Mouse (Mus musculus): ENCODE data around the gene Prr5.

Gene Prr5

GRCm38 (mm10) chr15:84680545-84681454, 11.4 kb downstream of the Prr5 start:
- DNase-seq (ENCODE audit: low read depth, low spot score): peak; percentile 51

- DNase-seq (ENCODE audit: low read depth, low spot score): peak; percentile 15
Measured at GRCm38 (mm10) chr15:84681455-84682193, 12.2 kb downstream of the Prr5 start.

- DNase-seq (ENCODE audit: low read depth, low spot score): no peak
Measured at GRCm38 (mm10) chr15:84682206-84682605, 12.8 kb downstream of the Prr5 start.

GRCm38 (mm10) chr15:84682821-84683220, 13.4 kb downstream of the Prr5 start:
- DNase-seq (ENCODE audit: low read depth, low spot score): no peak

- peak; percentile 29 for DNase-seq (ENCODE audit: low read depth, low spot score)
Measured at GRCm38 (mm10) chr15:84684520-84684919, 15.1 kb downstream of the Prr5 start.

GRCm38 (mm10) chr15:84685417-84685816, 16.0 kb downstream of the Prr5 start:
- DNase-seq (ENCODE audit: low read depth, low spot score): peak; percentile 41

- DNase-seq (ENCODE audit: low read depth, low spot score): no peak
Measured at GRCm38 (mm10) chr15:84687904-84688303, 18.5 kb downstream of the Prr5 start.

- no peak for DNase-seq (ENCODE audit: low read depth, low spot score)
Measured at GRCm38 (mm10) chr15:84689356-84689755, 19.9 kb downstream of the Prr5 start.

- DNase-seq (ENCODE audit: low read depth, low spot score): no peak
Measured at GRCm38 (mm10) chr15:84691513-84691912, 22.1 kb downstream of the Prr5 start.

- DNase-seq (ENCODE audit: low read depth, low spot score): no peak
Measured at GRCm38 (mm10) chr15:84692645-84693044, 23.2 kb downstream of the Prr5 start.

GRCm38 (mm10) chr15:84696021-84696420, 26.6 kb downstream of the Prr5 start:
- no peak for DNase-seq (ENCODE audit: low read depth, low spot score)

- DNase-seq (ENCODE audit: low read depth, low spot score): no peak
Measured at GRCm38 (mm10) chr15:84697611-84698011, 28.2 kb downstream of the Prr5 start.

GRCm38 (mm10) chr15:84698189-84698588, 28.8 kb downstream of the Prr5 start:
- no peak for DNase-seq (ENCODE audit: low read depth, low spot score)

- DNase-seq (ENCODE audit: low read depth, low spot score): peak; percentile 29
Measured at GRCm38 (mm10) chr15:84700147-84700794, 30.9 kb downstream of the Prr5 start.

- DNase-seq (ENCODE audit: low read depth, low spot score): peak; percentile 16
Measured at GRCm38 (mm10) chr15:84701947-84702346, 32.5 kb downstream of the Prr5 start.

- DNase-seq (ENCODE audit: low read depth, low spot score): no peak
Measured at GRCm38 (mm10) chr15:84702391-84703345, 33.2 kb downstream of the Prr5 start.

GRCm38 (mm10) chr15:84703992-84704391, 34.6 kb downstream of the Prr5 start:
- DNase-seq (ENCODE audit: low read depth, low spot score): no peak

- DNase-seq (ENCODE audit: low read depth, low spot score): no peak
Measured at GRCm38 (mm10) chr15:84705351-84705901, 36.0 kb downstream of the Prr5 start.

- DNase-seq (ENCODE audit: low read depth, low spot score): no peak
Measured at GRCm38 (mm10) chr15:84706983-84707619, 37.7 kb downstream of the Prr5 start.
